In genomic region chr4:83172278-83172677, GRCm38 (mm10) we compare ENCODE assay signal across 12 mouse cellular contexts.
DNase-seq lines count a peak whose midpoint lies in the region; ATAC-seq and TF ChIP-seq lines count a peak whose summit lies in the region.
"Had no signal": no experiment of that assay in that cellular context is flagged by ENCODE, and none has a peak within 500 bp of the region (broad histone marks: within the 10 kb centered on the region; RNA-seq: fewer than 3 reads in every experiment).

No protein-coding gene starts in this region.

- no peaks in the 10 kb centered on the region for H3K36me3 ChIP-seq in lung, embryonic 14.5 days (ENCODE audit: insufficient read depth)
- no peaks in the 10 kb centered on the region for H3K36me3 ChIP-seq in forebrain, embryonic 16.5 days (ENCODE audit: control insufficient read depth, insufficient read depth)
- no peaks in the 10 kb centered on the region for H3K36me3 ChIP-seq in stomach, embryonic 16.5 days (ENCODE audit: control insufficient read depth, insufficient read depth, low read length)

- no peak overlapping the region for H3K27ac ChIP-seq in lung, embryonic 14.5 days (ENCODE audit: low read depth)
- H3K27ac ChIP-seq in forebrain, embryonic 16.5 days (ENCODE audit: low read length) = peak overlapping the region; percentile 48
- peak overlapping the region; percentile 43; the same call in 1 of the 2 replicates for H3K27ac ChIP-seq in stomach, embryonic 16.5 days (ENCODE audit: low read length)

- H3K9ac ChIP-seq in lung, embryonic 14.5 days = no peak overlapping the region
- no peak overlapping the region for H3K9ac ChIP-seq in forebrain, embryonic 16.5 days (replicated peaks; ENCODE audit: low read depth, low read length)
- H3K9ac ChIP-seq in stomach, embryonic 16.5 days (ENCODE audit: low read length) = no peak overlapping the region

- H3K4me3 ChIP-seq in lung, embryonic 14.5 days (ENCODE audit: low read depth, low read length) = no peak overlapping the region
- no peak overlapping the region for H3K4me3 ChIP-seq in forebrain, embryonic 16.5 days (replicated peaks; ENCODE audit: low read length)
- no peak overlapping the region for H3K4me3 ChIP-seq in stomach, embryonic 16.5 days (replicated peaks; ENCODE audit: low read length)
- H3K4me3 ChIP-seq: megakaryocyte, embryonic 14.5 days had no signal

- peak; percentile 34 for DNase-seq in embryo, embryonic 11 days
- DNase-seq in embryo, embryonic 10 days (ENCODE audit: low spot score) = no peak
- peak; percentile 52 for DNase-seq in lung, embryonic 14.5 days
- no peak for DNase-seq in lung, postnatal 36 days
- no peak for DNase-seq in testis, postnatal 14 days (ENCODE audit: low spot score)
- no peak for DNase-seq in right cerebral cortex, adult 18-20 months
- DNase-seq: adrenal gland, adult 2 months; cerebellum, postnatal 14 days; right cerebral cortex, postnatal 25 days had no signal

- peak; percentile 17; the same call in 1 of the 2 replicates for ATAC-seq in lung, embryonic 14.5 days (ENCODE audit: insufficient read depth)
- peak; percentile 90 for ATAC-seq in forebrain, embryonic 16.5 days
- ATAC-seq in stomach, embryonic 16.5 days (ENCODE audit: insufficient read depth, low FRiP score) = peak; percentile 44; the same call in 1 of the 2 replicates

- no peak for TF ChIP-seq CTCF in lung, embryonic 14.5 days (IDR thresholded peaks at IDR 0.05; ENCODE audit: low read depth)

- 0 out of 2 replicates have a peak, but pooled peaks cover 4% of the 10 kb centered on the region for H3K4me1 ChIP-seq in lung, embryonic 14.5 days (ENCODE audit: insufficient read depth)
- H3K4me1 ChIP-seq in forebrain, embryonic 16.5 days (replicated peaks; ENCODE audit: control insufficient read depth, insufficient read depth, low read length) = peaks cover 12% of the 10 kb centered on the region
- H3K4me1 ChIP-seq in stomach, embryonic 16.5 days (ENCODE audit: control insufficient read depth, insufficient read depth, low read length) = 0 out of 2 replicates have a peak, but pooled peaks cover 1% of the 10 kb centered on the region
- H3K4me1 ChIP-seq: megakaryocyte, embryonic 14.5 days had no signal

- WGBS in lung, embryonic 14.5 days = 44% methylated on average over 3 of the region's 3 CpGs
- WGBS in forebrain, embryonic 16.5 days = 28% methylated on average over 3 of the region's 3 CpGs
- WGBS in stomach, embryonic 16.5 days = 35% methylated on average over 3 of the region's 3 CpGs

- H3K4me2 ChIP-seq in lung, embryonic 14.5 days = no peak overlapping the region
- no peak overlapping the region for H3K4me2 ChIP-seq in forebrain, embryonic 16.5 days (ENCODE audit: low read length)
- no peak overlapping the region for H3K4me2 ChIP-seq in stomach, embryonic 16.5 days (ENCODE audit: low read depth, low read length)

- no peaks in the 10 kb centered on the region for H3K9me3 ChIP-seq in lung, embryonic 14.5 days (ENCODE audit: low read depth, low read length)
- no peaks in the 10 kb centered on the region for H3K9me3 ChIP-seq in forebrain, embryonic 16.5 days (ENCODE audit: control insufficient read depth, low read length)
- no peaks in the 10 kb centered on the region for H3K9me3 ChIP-seq in stomach, embryonic 16.5 days (replicated peaks; ENCODE audit: control insufficient read depth, low read length)

- H3K27me3 ChIP-seq in lung, embryonic 14.5 days (ENCODE audit: insufficient read depth, low read length) = no peaks in the 10 kb centered on the region
- no peaks in the 10 kb centered on the region for H3K27me3 ChIP-seq in forebrain, embryonic 16.5 days (replicated peaks; ENCODE audit: control insufficient read depth, insufficient read depth, low read length)
- H3K27me3 ChIP-seq in stomach, embryonic 16.5 days (ENCODE audit: control insufficient read depth, insufficient read depth, low read length) = no peaks in the 10 kb centered on the region
- H3K27me3 ChIP-seq: megakaryocyte, embryonic 14.5 days had no signal

Comparison
In these comparisons a context has a peak if more than half of its experiments do, and no peak if none do; other contexts are left out.
1. DNase-seq: peak in embryo, embryonic 11 days (single experiment) and lung, embryonic 14.5 days (single experiment); none in embryo, embryonic 10 days (single experiment), lung, postnatal 36 days (single experiment), testis, postnatal 14 days (single experiment) and right cerebral cortex, adult 18-20 months (single experiment).
2. ATAC-seq: peak in every context shown above with its lines; median percentile 90 in forebrain, embryonic 16.5 days; 44 in stomach, embryonic 16.5 days; 17 in lung, embryonic 14.5 days.